Mouse (Mus musculus): ENCODE results near the gene Slc25a13.

DNA sequence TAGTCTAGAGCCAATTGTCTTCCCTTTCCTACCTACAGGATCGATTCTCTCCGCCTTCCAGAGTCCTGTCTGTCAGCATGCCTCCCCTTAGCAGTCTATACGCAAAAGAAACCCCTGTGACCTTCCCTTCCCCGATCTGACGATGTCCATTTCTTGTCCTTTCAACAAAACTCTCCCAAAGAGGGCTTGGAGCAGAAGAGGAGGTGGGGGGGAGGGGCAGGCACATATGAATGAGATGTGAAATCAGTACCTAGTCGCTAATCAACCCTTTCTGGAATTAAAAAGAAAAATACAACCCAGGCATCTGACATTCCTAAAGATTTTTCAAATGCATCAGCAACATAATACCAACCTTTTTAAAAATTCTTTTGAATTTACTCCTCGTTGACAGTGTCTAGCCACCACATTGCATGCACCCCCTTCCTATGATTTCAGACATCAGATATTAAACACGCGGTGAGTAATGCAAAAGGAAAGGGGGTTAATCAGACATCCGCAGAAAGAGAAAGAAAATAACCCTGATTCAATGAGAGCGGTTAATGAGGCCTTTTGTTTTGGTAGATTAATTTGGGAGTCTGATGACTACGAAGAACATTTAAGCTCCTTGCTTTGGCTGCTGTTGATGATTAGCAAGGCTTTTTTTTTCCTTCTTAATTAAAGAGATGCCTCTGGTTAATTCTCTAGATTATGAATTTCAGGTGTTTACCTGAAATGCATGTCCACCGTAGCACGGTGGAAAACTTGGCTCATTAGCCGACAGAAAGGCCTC, 43.6 kb downstream of the Slc25a13 start:
- TF ChIP-seq CTCF (IDR thresholded peaks at IDR 0.05; ENCODE audit: low read depth) (no peak), EP300 (IDR thresholded peaks at IDR 0.05; ENCODE audit: low read depth) (no peak)

All from heart, postnatal 0 days (tissue).